Mouse (Mus musculus) MEL (cell line): ENCODE results near the gene 1600002K03Rik.

ENCODE experiments used
- CTCF ChIP-seq, 3 experiments: IDR thresholded peaks in 2 of 3; conservative IDR thresholded peaks in 1 of 3; 2 replicates each; pipeline ENCODE4 v1.5.1; 2011 to 2012; ENCODE audit warnings: low read length in 3 of 3, low read depth in 2 of 3, mild to moderate bottlenecking in 2 of 3, improper control_type of control experiment in 1 of 3, inconsistent platforms in 1 of 3, mixed read lengths in 1 of 3, moderate library complexity in 1 of 3; ENCODE audit not compliant: control insufficient read depth in 1 of 3, insufficient read depth in 1 of 3, poor library complexity in 1 of 3, severe bottlenecking in 1 of 3
- EP300 ChIP-seq, 2 experiments: IDR thresholded peaks; 2 replicates each; pipeline ENCODE4 v1.6.1; 2011; ENCODE audit warnings: improper control_type of control experiment in 2 of 2, low read length in 2 of 2, low read depth in 1 of 2, mild to moderate bottlenecking in 1 of 2
- GATA1 ChIP-seq: IDR thresholded peaks from 2 replicates; pipeline ENCODE4 v1.6.1; 2011; ENCODE audit warnings: low read depth, low read length, improper control_type of control experiment
- MAFK ChIP-seq: IDR thresholded peaks from 2 replicates; pipeline ENCODE4 v1.6.1; 2011; ENCODE audit warnings: low read depth, mild to moderate bottlenecking, low read length, improper control_type of control experiment, borderline replicate concordance
- NELFE ChIP-seq: IDR thresholded peaks from 2 replicates; pipeline ENCODE4 v1.6.1; 2011; ENCODE audit warnings: low read depth, low read length, improper control_type of control experiment
- POLR2A ChIP-seq, 2 experiments: IDR thresholded peaks; 2 replicates each; pipeline ENCODE4 v1.6.1; 2011 to 2012; ENCODE audit warnings: low read length in 2 of 2, mild to moderate bottlenecking in 2 of 2, control low read depth in 1 of 2, improper control_type of control experiment in 1 of 2, low read depth in 1 of 2, moderate library complexity in 1 of 2; ENCODE audit not compliant: control insufficient read depth in 1 of 2, insufficient read depth in 1 of 2, poor library complexity in 1 of 2
- USF1 ChIP-seq: IDR thresholded peaks from 2 replicates; pipeline ENCODE4 v1.6.1; 2014; ENCODE audit warnings: low read depth, mild to moderate bottlenecking, inconsistent platforms, low read length, improper control_type of control experiment, moderate library complexity
- USF2 ChIP-seq, 2 experiments: IDR thresholded peaks; 2 replicates each; pipeline ENCODE4 v1.6.1; 2011 to 2012; ENCODE audit warnings: improper control_type of control experiment in 2 of 2, low read length in 2 of 2, borderline replicate concordance in 1 of 2, inconsistent platforms in 1 of 2, low read depth in 1 of 2, mild to moderate bottlenecking in 1 of 2; ENCODE audit not compliant: insufficient read depth in 1 of 2
- ZNF384 ChIP-seq: IDR thresholded peaks from 2 replicates; pipeline ENCODE4 v1.6.1; 2012; ENCODE audit warnings: low read depth, mild to moderate bottlenecking, inconsistent platforms, low read length, improper control_type of control experiment

- TF ChIP-seq CTCF (IDR thresholded peaks at IDR 0.05 in 2 of 3, conservative IDR thresholded peaks at IDR 0.05 in 1 of 3; ENCODE audit: control insufficient read depth in 1 of 3, insufficient read depth in 1 of 3, low read depth in 2 of 3, low read length in 3 of 3, poor library complexity in 1 of 3, severe bottlenecking in 1 of 3) (no peak), MAFK (no peak), USF2 (IDR thresholded peaks at IDR 0.05; ENCODE audit: borderline replicate concordance in 1 of 2, insufficient read depth in 1 of 2, low read depth in 1 of 2, low read length in 2 of 2) (no peak), EP300 (IDR thresholded peaks at IDR 0.05; ENCODE audit: low read depth in 1 of 2, low read length in 2 of 2) (no peak), POLR2A (IDR thresholded peaks at IDR 0.05; ENCODE audit: control insufficient read depth in 1 of 2, insufficient read depth in 1 of 2, low read depth in 1 of 2, low read length in 2 of 2, poor library complexity in 1 of 2) (0 out of 4 replicates have a peak, but pooled peaks of 1 of the 2 experiments have one; percentile 34), USF1 (no peak), NELFE (no peak), GATA1 (no peak), ZNF384 (no peak)
Observed at GRCm38 (mm10) chr10:80147146-80147718, 25.5 kb upstream of the 1600002K03Rik start.
